Mouse (Mus musculus): ENCODE results near the gene Gorasp2.

DNA sequence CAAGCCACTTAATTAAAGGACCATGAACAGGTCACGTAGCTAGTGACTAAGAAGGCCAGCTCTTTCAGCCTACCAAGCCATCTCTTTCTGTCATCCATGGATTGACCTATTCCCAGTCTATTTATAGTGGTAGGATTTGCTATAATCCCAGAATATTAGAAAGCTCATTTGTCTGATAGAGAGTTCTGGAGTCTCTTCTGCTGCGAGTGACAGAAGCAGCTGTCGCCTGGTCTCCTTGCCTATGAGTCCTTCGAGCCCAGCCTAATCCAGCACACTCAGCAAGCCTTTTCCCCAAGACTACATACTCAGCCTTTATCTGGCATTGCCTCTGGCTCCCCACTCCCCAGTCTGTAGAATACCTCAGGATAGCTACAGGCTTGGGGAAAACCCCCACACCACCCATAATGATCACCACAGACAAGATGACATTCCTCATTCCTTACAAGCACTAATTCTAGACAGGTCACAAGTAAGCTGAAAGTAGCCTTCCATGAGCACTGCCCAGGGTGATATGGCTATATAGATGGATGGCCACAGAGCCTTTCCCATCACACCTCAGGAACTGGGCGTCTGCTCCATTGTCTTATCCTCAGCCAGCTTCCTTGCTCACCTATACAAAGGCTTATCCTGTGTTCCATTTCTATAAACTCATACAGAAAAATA is 27.2 kb upstream of the Gorasp2 start:
- TF ChIP-seq POLR2A (IDR thresholded peaks at IDR 0.05; ENCODE audit: borderline replicate concordance, insufficient read depth, low read length) (no peak), CTCF (IDR thresholded peaks at IDR 0.05; ENCODE audit: borderline replicate concordance, insufficient read depth, low read depth, low read length) (no peak)
